Mouse (Mus musculus): ENCODE measurements around the gene Atf5.

The Atf5 gene

GRCm38 (mm10) chr7:44849416-44850111, 33.1 kb upstream of the Atf5 start:
- peak; percentile 94 for DNase-seq

- peak; percentile 100 for DNase-seq
Observed at GRCm38 (mm10) chr7:44848561-44849415, 32.3 kb upstream of the Atf5 start, which contains the start of the genes Akt1s1 and Tbc1d17. Gene Akt1s1 (plus strand): TSS chr7:44848991. Gene Tbc1d17 (minus strand): TSS chr7:44849079.

GRCm38 (mm10) chr7:44847772-44848171, 31.3 kb upstream of the Atf5 start:
- peak; percentile 72 for DNase-seq

- DNase-seq, result peak; percentile 73
Observed at GRCm38 (mm10) chr7:44846804-44847203, 30.3 kb upstream of the Atf5 start.

GRCm38 (mm10) chr7:44845006-44845405, 28.5 kb upstream of the Atf5 start:
- DNase-seq, result peak; percentile 58

GRCm38 (mm10) chr7:44841825-44842463, 25.5 kb upstream of the Atf5 start:
- peak; percentile 20 for DNase-seq

- DNase-seq, result peak; percentile 36
Observed at GRCm38 (mm10) chr7:44840426-44840825, 24.0 kb upstream of the Atf5 start.

- peak; percentile 36 for DNase-seq
Observed at GRCm38 (mm10) chr7:44839491-44840191, 23.2 kb upstream of the Atf5 start.

GRCm38 (mm10) chr7:44839171-44839490, 22.7 kb upstream of the Atf5 start:
- no peak for DNase-seq

GRCm38 (mm10) chr7:44838073-44838472, 21.6 kb upstream of the Atf5 start:
- DNase-seq, result no peak

- peak; percentile 15 for DNase-seq
Observed at GRCm38 (mm10) chr7:44836423-44837053, 20.1 kb upstream of the Atf5 start.

- DNase-seq, result no peak
Observed at GRCm38 (mm10) chr7:44836016-44836404, 19.6 kb upstream of the Atf5 start.

- no peak for DNase-seq
Observed at GRCm38 (mm10) chr7:44835373-44836015, 19.0 kb upstream of the Atf5 start.

- no peak for DNase-seq
Observed at GRCm38 (mm10) chr7:44832763-44833162, 16.3 kb upstream of the Atf5 start.

GRCm38 (mm10) chr7:44828706-44829105, 12.2 kb upstream of the Atf5 start:
- peak; percentile 5 for DNase-seq

- DNase-seq, result no peak
Observed at GRCm38 (mm10) chr7:44826771-44827170, 10.3 kb upstream of the Atf5 start.

- DNase-seq, result peak; percentile 72
Observed at GRCm38 (mm10) chr7:44824872-44825271, 8.4 kb upstream of the Atf5 start.

- DNase-seq, result peak; percentile 2
Observed at GRCm38 (mm10) chr7:44823409-44823808, 7.0 kb upstream of the Atf5 start.

GRCm38 (mm10) chr7:44821666-44822448, 5.4 kb upstream of the Atf5 start:
- DNase-seq, result no peak

- DNase-seq, result no peak
Observed at GRCm38 (mm10) chr7:44820525-44820924, 4.1 kb upstream of the Atf5 start.

- peak; percentile 14 for DNase-seq
Observed at GRCm38 (mm10) chr7:44819863-44820262, 3.4 kb upstream of the Atf5 start.

All from cerebellum, adult 11-12 months (tissue).